Mouse (Mus musculus): Measurements from ENCODE around the gene Vbp1.

- TF ChIP-seq CTCF (IDR thresholded peaks at IDR 0.05; ENCODE audit: borderline replicate concordance, control insufficient read depth, extremely low read depth, insufficient read depth, low read length, poor library complexity) (no peak), POLR2A (IDR thresholded peaks at IDR 0.05; ENCODE audit: control insufficient read depth, extremely low read depth, insufficient read depth, low read length, poor library complexity) (no peak)
Measured at GRCm38 (mm10) chrX:75578539-75578938, 64.4 kb downstream of the Vbp1 start.

All from thymus, adult 2 months (tissue).